Mouse (Mus musculus): ENCODE data around the gene Pi16. TPM values are rescaled to one million over a fixed set of nuclear protein-coding genes. Genes with fewer than 3 reads are reported as not detected.
"Not testable (repeated sequence)": the region's sequence is repeated elsewhere in the genome, so short reads cannot be mapped to it uniquely, and the experiment has no call there.

The Pi16 gene
- 1.2 TPM in 2 replicates for polyA plus RNA-seq (2014; fragmentation: Nextera tagmentation; extraction: Ambion mirVana)

GRCm38 (mm10) chr17:29317380-29317779 lies at the start of gene Pi16:
Gene Pi16, plus strand, starts transcription at chr17:29317680.
- not testable (repeated sequence) for H3K27ac ChIP-seq (ENCODE audit: low read depth, low read length); H3K36me3 ChIP-seq (ENCODE audit: control insufficient read depth, insufficient read depth, low read length); H3K4me3 ChIP-seq (ENCODE audit: low read depth, low read length); ATAC-seq; H3K9me3 ChIP-seq (replicated peaks; ENCODE audit: control insufficient read depth, low read length); H3K4me1 ChIP-seq (ENCODE audit: control insufficient read depth, insufficient read depth, low read length); DNase-seq (ENCODE audit: low spot score); H3K4me2 ChIP-seq (ENCODE audit: low read length); H3K9ac ChIP-seq (ENCODE audit: low read length); H3K27me3 ChIP-seq (replicated peaks; ENCODE audit: control insufficient read depth, insufficient read depth, low read length)
- WGBS = 90% methylated on average over 3 of the region's 3 CpGs

GRCm38 (mm10) chr17:29267931-29268681 lies 49.4 kb upstream of the Pi16 start:
- Histone ChIP-seq H3K27ac (ENCODE audit: low read depth, low read length) (peak overlapping the region; percentile 85), H3K4me2 (ENCODE audit: low read length) (peak overlapping the region; percentile 80), H3K4me1 (ENCODE audit: control insufficient read depth, insufficient read depth, low read length) (peaks cover 20% of the 10 kb centered on the region), H3K9me3 (replicated peaks; ENCODE audit: control insufficient read depth, low read length) (no peaks in the 10 kb centered on the region), H3K9ac (ENCODE audit: low read length) (peak overlapping the region; percentile 92), H3K36me3 (ENCODE audit: control insufficient read depth, insufficient read depth, low read length) (no peaks in the 10 kb centered on the region), H3K27me3 (replicated peaks; ENCODE audit: control insufficient read depth, insufficient read depth, low read length) (no peaks in the 10 kb centered on the region), H3K4me3 (ENCODE audit: low read depth, low read length) (peak overlapping the region; percentile 89)
- DNase-seq (ENCODE audit: low spot score) (no peak), ATAC-seq (peak; percentile 35)
- WGBS = 61% methylated on average over 6 of the region's 6 CpGs

GRCm38 (mm10) chr17:29268682-29269348 lies 48.7 kb upstream of the Pi16 start, which contains the start of gene BC004004:
Gene BC004004, plus strand, starts transcription at chr17:29268788.
- no peaks in the 10 kb centered on the region for H3K36me3 ChIP-seq (ENCODE audit: control insufficient read depth, insufficient read depth, low read length)
- H3K9ac ChIP-seq (ENCODE audit: low read length) = peak within 1 kb of the TSS; percentile 92
- peak; percentile 97 for DNase-seq (ENCODE audit: low spot score)
- peak within 1 kb of the TSS; percentile 80 for H3K4me2 ChIP-seq (ENCODE audit: low read length)
- H3K27me3 ChIP-seq (replicated peaks; ENCODE audit: control insufficient read depth, insufficient read depth, low read length) = no peaks in the 10 kb centered on the region
- H3K27ac ChIP-seq (ENCODE audit: low read depth, low read length) = peak within 1 kb of the TSS; percentile 85
- H3K4me3 ChIP-seq (ENCODE audit: low read depth, low read length) = peak within 1 kb of the TSS; percentile 89
- peak; percentile 92 for ATAC-seq
- H3K9me3 ChIP-seq (replicated peaks; ENCODE audit: control insufficient read depth, low read length) = no peaks in the 10 kb centered on the region
- peaks cover 18% of the 10 kb centered on the region for H3K4me1 ChIP-seq (ENCODE audit: control insufficient read depth, insufficient read depth, low read length)
- under 1% methylated on average over 54 of the region's 63 CpGs for WGBS

- no peak for ATAC-seq
- peaks cover 16% of the 10 kb centered on the region for H3K4me1 ChIP-seq (ENCODE audit: control insufficient read depth, insufficient read depth, low read length)
Observed at GRCm38 (mm10) chr17:29269349-29269706, 48.2 kb upstream of the Pi16 start.

GRCm38 (mm10) chr17:29270148-29270698 lies 47.3 kb upstream of the Pi16 start:
- Histone ChIP-seq H3K4me2 (ENCODE audit: low read length) (no peak overlapping the region; the same call in 1 of the 2 replicates), H3K27ac (ENCODE audit: low read depth, low read length) (no peak overlapping the region), H3K9ac (ENCODE audit: low read length) (no peak overlapping the region), H3K4me3 (ENCODE audit: low read depth, low read length) (no peak overlapping the region), H3K36me3 (ENCODE audit: control insufficient read depth, insufficient read depth, low read length) (no peaks in the 10 kb centered on the region), H3K27me3 (replicated peaks; ENCODE audit: control insufficient read depth, insufficient read depth, low read length) (no peaks in the 10 kb centered on the region), H3K9me3 (replicated peaks; ENCODE audit: control insufficient read depth, low read length) (no peaks in the 10 kb centered on the region), H3K4me1 (ENCODE audit: control insufficient read depth, insufficient read depth, low read length) (peaks cover 12% of the 10 kb centered on the region)
- DNase-seq (ENCODE audit: low spot score) = no peak
- ATAC-seq = no peak
- 94% methylated on average over 9 of the region's 9 CpGs for WGBS

More at GRCm38 (mm10) chr17:29269349-29269706, 48.2 kb upstream of the Pi16 start:
- Histone ChIP-seq H3K27ac (ENCODE audit: low read depth, low read length) (peak overlapping the region; percentile 85), H3K9ac (ENCODE audit: low read length) (peak overlapping the region; percentile 92), H3K4me2 (ENCODE audit: low read length) (peak overlapping the region; percentile 80), H3K36me3 (ENCODE audit: control insufficient read depth, insufficient read depth, low read length) (no peaks in the 10 kb centered on the region), H3K4me3 (ENCODE audit: low read depth, low read length) (peak overlapping the region; percentile 89), H3K27me3 (replicated peaks; ENCODE audit: control insufficient read depth, insufficient read depth, low read length) (no peaks in the 10 kb centered on the region), H3K9me3 (replicated peaks; ENCODE audit: control insufficient read depth, low read length) (no peaks in the 10 kb centered on the region)
- peak; percentile 18 for DNase-seq (ENCODE audit: low spot score)
- WGBS = 19% methylated on average over 10 of the region's 10 CpGs

GRCm38 (mm10) chr17:29273156-29273555 lies 44.3 kb upstream of the Pi16 start:
- DNase-seq (ENCODE audit: low spot score) (no peak), ATAC-seq (no peak)
- H3K9me3 ChIP-seq (replicated peaks; ENCODE audit: control insufficient read depth, low read length) = no peaks in the 10 kb centered on the region
- 87% methylated on average over 7 of the region's 7 CpGs for WGBS
- H3K4me2 ChIP-seq (ENCODE audit: low read length) = no peak overlapping the region
- H3K36me3 ChIP-seq (ENCODE audit: control insufficient read depth, insufficient read depth, low read length) = peaks cover 3% of the 10 kb centered on the region
- no peaks in the 10 kb centered on the region for H3K27me3 ChIP-seq (replicated peaks; ENCODE audit: control insufficient read depth, insufficient read depth, low read length)
- peaks cover 10% of the 10 kb centered on the region for H3K4me1 ChIP-seq (ENCODE audit: control insufficient read depth, insufficient read depth, low read length)
- no peak overlapping the region for H3K27ac ChIP-seq (ENCODE audit: low read depth, low read length)
- H3K4me3 ChIP-seq (ENCODE audit: low read depth, low read length) = no peak overlapping the region
- H3K9ac ChIP-seq (ENCODE audit: low read length) = no peak overlapping the region

- Histone ChIP-seq H3K27ac (ENCODE audit: low read depth, low read length) (no peak overlapping the region), H3K9me3 (replicated peaks; ENCODE audit: control insufficient read depth, low read length) (no peaks in the 10 kb centered on the region), H3K4me1 (ENCODE audit: control insufficient read depth, insufficient read depth, low read length) (peaks cover 7% of the 10 kb centered on the region), H3K4me3 (ENCODE audit: low read depth, low read length) (no peak overlapping the region), H3K9ac (ENCODE audit: low read length) (no peak overlapping the region), H3K4me2 (ENCODE audit: low read length) (no peak overlapping the region), H3K36me3 (ENCODE audit: control insufficient read depth, insufficient read depth, low read length) (peaks cover 6% of the 10 kb centered on the region), H3K27me3 (replicated peaks; ENCODE audit: control insufficient read depth, insufficient read depth, low read length) (no peaks in the 10 kb centered on the region)
- no peak for DNase-seq (ENCODE audit: low spot score)
- ATAC-seq = no peak
- WGBS = 88% methylated on average over 11 of the region's 11 CpGs
Observed at GRCm38 (mm10) chr17:29273889-29274288, 43.6 kb upstream of the Pi16 start.

- no peaks in the 10 kb centered on the region for H3K27me3 ChIP-seq (replicated peaks; ENCODE audit: control insufficient read depth, insufficient read depth, low read length)
- no peak overlapping the region for H3K4me2 ChIP-seq (ENCODE audit: low read length)
- H3K4me1 ChIP-seq (ENCODE audit: control insufficient read depth, insufficient read depth, low read length) = peaks cover 14% of the 10 kb centered on the region
- H3K9ac ChIP-seq (ENCODE audit: low read length) = no peak overlapping the region
- H3K4me3 ChIP-seq (ENCODE audit: low read depth, low read length) = no peak overlapping the region
- H3K27ac ChIP-seq (ENCODE audit: low read depth, low read length) = no peak overlapping the region
- DNase-seq (ENCODE audit: low spot score) (no peak), ATAC-seq (no peak)
- no peaks in the 10 kb centered on the region for H3K9me3 ChIP-seq (replicated peaks; ENCODE audit: control insufficient read depth, low read length)
- peaks cover 27% of the 10 kb centered on the region for H3K36me3 ChIP-seq (ENCODE audit: control insufficient read depth, insufficient read depth, low read length)
- 92% methylated on average over 5 of the region's 5 CpGs for WGBS
Observed at GRCm38 (mm10) chr17:29280422-29280821, 37.1 kb upstream of the Pi16 start.
